9 mouse cellular contexts compared by ENCODE assay signal in genomic region chr2:141863628-141864165, GRCm38 (mm10).
"Had no signal": no experiment of that assay in that cellular context is flagged by ENCODE, and none has a peak within 500 bp of the region (broad histone marks: within the 10 kb centered on the region; RNA-seq: fewer than 3 reads in every experiment).

No protein-coding gene starts in this region.

- H3K27me3 ChIP-seq: limb, embryonic 12.5 days; liver, embryonic 13.5 days; midbrain, embryonic 12.5 days had no signal

- DNase-seq: kidney, postnatal 25 days; liver; liver, embryonic 13.5 days; lung, adult 18-20 months; right cerebral cortex, postnatal 14 days; thymus, postnatal 36 days had no signal

- H3K9ac ChIP-seq: limb, embryonic 12.5 days; liver, embryonic 13.5 days; midbrain, embryonic 12.5 days had no signal

- ATAC-seq: midbrain, embryonic 16.5 days had no signal

- H3K4me3 ChIP-seq: limb, embryonic 12.5 days; liver, embryonic 13.5 days; midbrain, embryonic 12.5 days had no signal

- H3K4me1 ChIP-seq: liver, embryonic 13.5 days had no signal

- H3K36me3 ChIP-seq: limb, embryonic 12.5 days; liver, embryonic 13.5 days; midbrain, embryonic 12.5 days had no signal

- H3K27ac ChIP-seq: limb, embryonic 12.5 days; liver, embryonic 13.5 days; midbrain, embryonic 12.5 days had no signal

- H3K9me3 ChIP-seq: limb, embryonic 12.5 days; liver, embryonic 13.5 days; midbrain, embryonic 12.5 days had no signal

- H3K4me2 ChIP-seq: limb, embryonic 12.5 days; liver, embryonic 13.5 days; midbrain, embryonic 12.5 days had no signal
